Mouse (Mus musculus) brain, embryonic 18.5 days (tissue): ENCODE measurements around the gene Olfr305.
"Not testable (repeated sequence)": the region's sequence is repeated elsewhere in the genome, so short reads cannot be mapped to it uniquely, and the experiment has no call there.

Source experiments
- DNase-seq: peaks from one replicate; pipeline ENCODE4 v3.0.0-alpha.2; 2012; ENCODE audit warnings: low read depth, low spot score

The Olfr305 gene

GRCm38 (mm10) chr7:86366828-86367227, at the start of gene Olfr305:
Gene Olfr305, minus strand, starts transcription at chr7:86366928.
- no peak for DNase-seq

GRCm38 (mm10) chr7:86403546-86403945, 36.8 kb upstream of the Olfr305 start, which contains the start of gene Olfr301:
Gene Olfr301, plus strand, starts transcription at chr7:86403846.
- DNase-seq, result no peak

- DNase-seq, result no peak
Measured at GRCm38 (mm10) chr7:86397689-86398088, 31.0 kb upstream of the Olfr305 start, which contains the start of gene Olfr303. Gene Olfr303, minus strand, starts transcription at chr7:86397789.

GRCm38 (mm10) chr7:86386558-86386957, 19.8 kb upstream of the Olfr305 start, which contains the start of gene Olfr304:
Gene Olfr304, minus strand, starts transcription at chr7:86386658.
- DNase-seq, result no peak

- no peak for DNase-seq
Measured at GRCm38 (mm10) chr7:86385769-86386168, 19.0 kb upstream of the Olfr305 start.

- not testable (repeated sequence) for DNase-seq
Measured at GRCm38 (mm10) chr7:86346296-86346695, 20.4 kb downstream of the Olfr305 start.

GRCm38 (mm10) chr7:86344253-86344652, 22.5 kb downstream of the Olfr305 start:
- DNase-seq, result no peak

- DNase-seq, result no peak
Measured at GRCm38 (mm10) chr7:86342881-86343565, 23.7 kb downstream of the Olfr305 start.

- DNase-seq, result no peak
Measured at GRCm38 (mm10) chr7:86337486-86337885, 29.2 kb downstream of the Olfr305 start, which contains the start of gene Olfr307. Gene Olfr307, minus strand, starts transcription at chr7:86337586.

GRCm38 (mm10) chr7:86325530-86325929, 41.2 kb downstream of the Olfr305 start, which contains the start of gene Olfr308:
Gene Olfr308, minus strand, starts transcription at chr7:86325630.
- DNase-seq, result no peak

GRCm38 (mm10) chr7:86321323-86321722, 45.4 kb downstream of the Olfr305 start:
- no peak for DNase-seq

GRCm38 (mm10) chr7:86313608-86314007, 53.1 kb downstream of the Olfr305 start, which contains the start of gene Olfr309:
Gene Olfr309, minus strand, starts transcription at chr7:86313708.
- DNase-seq, result no peak
